Mouse (Mus musculus) brain, embryonic 14.5 days (tissue): ENCODE results near the gene Slc22a23.

Experiments used
- CTCF ChIP-seq: fragments of 200-500 bp; IDR thresholded peaks from 2 replicates; pipeline ENCODE4 v1.5.1; 2012; ENCODE audit warnings: inconsistent platforms, mild to moderate bottlenecking, moderate library complexity, borderline replicate concordance; ENCODE audit not compliant: insufficient read depth, insufficient read length; ENCODE audit errors: extremely low read depth
- POLR2A ChIP-seq: fragments of 200-500 bp; IDR thresholded peaks from 2 replicates; pipeline ENCODE4 v1.6.1; 2012; ENCODE audit warnings: mild to moderate bottlenecking, inconsistent platforms, borderline replicate concordance; ENCODE audit not compliant: poor library complexity, insufficient read depth, insufficient read length, severe bottlenecking; ENCODE audit errors: extremely low read depth

- TF ChIP-seq CTCF (no peak), POLR2A (no peak)
Observed at GRCm38 (mm10) chr13:34151425-34151824, 193.6 kb downstream of the Slc22a23 start.
